Mouse (Mus musculus) neural tube, embryonic 13.5 days (tissue): ENCODE measurements around the gene Elmo1. TPM values are rescaled to one million over a fixed set of nuclear protein-coding genes. Genes with fewer than 3 reads are reported as not detected.

ENCODE experiments used
- ATAC-seq: fragments of 200-750 bp; cut with Nextera tagmentation; 2 replicates; pipeline ENCODE4 v1.8.0; 2017; ENCODE audit warnings: low read depth, mild to moderate bottlenecking, moderate TSS enrichment, moderate library complexity
- H3K27ac ChIP-seq: fragments of 300-500 bp; sonication (generic); replicated peaks from 2 replicates; pipeline ENCODE4 v1.5.1; 2015; ENCODE audit warnings: moderate library complexity, mild to moderate bottlenecking, inconsistent platforms
- H3K27me3 ChIP-seq: fragments of 300-500 bp; sonication (generic); 2 replicates; pipeline ENCODE4 v1.6.1; 2015; ENCODE audit warnings: mild to moderate bottlenecking, inconsistent platforms
- H3K36me3 ChIP-seq: fragments of 300-500 bp; sonication (generic); 2 replicates; pipeline ENCODE4 v1.6.1; 2015; ENCODE audit warnings: mild to moderate bottlenecking, inconsistent platforms
- H3K4me1 ChIP-seq: fragments of 300-500 bp; sonication (generic); replicated peaks from 2 replicates; pipeline ENCODE4 v1.6.1; 2015; ENCODE audit warnings: inconsistent platforms
- H3K4me2 ChIP-seq: fragments of 300-500 bp; sonication (generic); 2 replicates; pipeline ENCODE4 v1.6.1; 2015; ENCODE audit warnings: inconsistent platforms, mild to moderate bottlenecking, moderate library complexity
- H3K4me3 ChIP-seq: fragments of 300-500 bp; sonication (generic); 2 replicates; pipeline ENCODE4 v1.5.1; 2015; ENCODE audit warnings: mild to moderate bottlenecking, inconsistent platforms
- H3K9ac ChIP-seq: fragments of 300-500 bp; sonication (generic); 2 replicates; pipeline ENCODE4 v1.6.1; 2015; ENCODE audit warnings: moderate library complexity, mild to moderate bottlenecking, inconsistent platforms
- H3K9me3 ChIP-seq: fragments of 300-500 bp; sonication (generic); 2 replicates; pipeline ENCODE4 v1.6.1; 2016; ENCODE audit warnings: inconsistent platforms
- WGBS: fragments of 180-500 bp; shearing (Covaris S2); methylation state at CpG from one replicate; pipeline ENCODE4 v1.1.7; 2015; 5-methylcytosine and 5-hydroxymethylcytosine counted together
- polyA plus RNA-seq: library from polyadenylated mRNA; unstranded; fragments of >200 nt; fragmentation: Nextera tagmentation; extraction: Ambion mirVana; gene quantifications from 2 replicates; pipeline ENCODE4 v1.2.1, GENCODE M21; 2015

The Elmo1 gene
- polyA plus RNA-seq, 1 experiment from 2014 or later = 48.4 TPM

DNA sequence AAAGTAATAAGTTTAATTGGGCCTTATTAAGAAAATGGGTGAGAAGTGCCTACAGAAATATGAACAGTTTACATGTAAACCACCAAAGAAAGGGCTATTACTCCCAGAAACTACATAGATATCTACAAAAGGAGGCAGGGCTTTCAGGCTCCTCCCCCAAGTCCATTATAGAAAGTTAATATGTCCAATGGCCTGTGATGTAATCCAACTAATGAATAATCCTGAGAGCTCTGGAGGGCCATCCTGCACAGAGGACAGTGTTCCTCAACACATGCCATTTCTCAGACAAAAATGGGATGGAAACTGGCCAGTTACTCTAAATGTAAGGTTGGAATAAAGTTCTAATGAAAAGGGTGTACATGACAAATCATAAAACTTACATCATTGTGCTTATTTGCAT is 373.8 kb downstream of the Elmo1 start:
- Histone ChIP-seq H3K4me1 (no peaks in the 10 kb centered on the region), H3K27ac (no peak overlapping the region), H3K36me3 (no peaks in the 10 kb centered on the region), H3K9ac (no peak overlapping the region), H3K4me3 (no peak overlapping the region), H3K27me3 (no peaks in the 10 kb centered on the region), H3K9me3 (no peaks in the 10 kb centered on the region), H3K4me2 (no peak overlapping the region)
- no peak for ATAC-seq

- Histone ChIP-seq H3K27me3 (no peaks in the 10 kb centered on the region), H3K9ac (no peak overlapping the region), H3K4me1 (peaks cover 11% of the 10 kb centered on the region), H3K4me3 (no peak overlapping the region), H3K4me2 (no peak overlapping the region), H3K9me3 (no peaks in the 10 kb centered on the region), H3K36me3 (no peaks in the 10 kb centered on the region), H3K27ac (no peak overlapping the region)
- 91% methylated on average over 1 of the region's 1 CpGs for WGBS
- no peak for ATAC-seq
Observed at GRCm38 (mm10) chr13:20467381-20467780, 377.0 kb downstream of the Elmo1 start.

DNA sequence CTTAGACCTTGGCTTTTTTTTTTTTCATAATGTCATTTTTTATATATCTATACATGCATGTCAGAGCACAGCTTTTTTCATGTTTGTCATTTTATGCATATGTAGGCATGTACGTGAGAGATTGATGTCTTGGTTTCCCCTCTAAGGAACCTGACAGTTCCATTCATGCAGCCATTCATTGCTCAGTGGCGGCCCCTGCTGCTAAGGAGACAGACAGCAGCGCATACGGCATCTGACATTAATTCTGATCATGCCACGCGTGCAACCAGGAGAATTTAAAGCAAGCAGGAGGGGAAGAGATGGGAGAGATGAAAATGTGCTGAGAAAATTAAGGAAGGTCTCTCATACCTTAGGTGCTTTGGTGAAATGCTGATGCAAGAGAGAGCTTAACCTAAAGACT is 381.3 kb downstream of the Elmo1 start:
- H3K4me1 ChIP-seq = peaks cover 46% of the 10 kb centered on the region
- H3K4me3 ChIP-seq = peak overlapping the region; percentile 54
- peak overlapping the region; percentile 77 for H3K4me2 ChIP-seq
- H3K27me3 ChIP-seq = no peaks in the 10 kb centered on the region
- H3K9ac ChIP-seq = peak overlapping the region; percentile 72
- H3K36me3 ChIP-seq = no peaks in the 10 kb centered on the region
- peak; percentile 57 for ATAC-seq
- WGBS = 2% methylated on average over 6 of the region's 6 CpGs
- H3K27ac ChIP-seq = peak overlapping the region; percentile 90
- H3K9me3 ChIP-seq = no peaks in the 10 kb centered on the region

- H3K4me3 ChIP-seq = peak overlapping the region; percentile 54
- H3K9me3 ChIP-seq = no peaks in the 10 kb centered on the region
- no peaks in the 10 kb centered on the region for H3K27me3 ChIP-seq
- H3K4me1 ChIP-seq = peaks cover 52% of the 10 kb centered on the region
- no peaks in the 10 kb centered on the region for H3K36me3 ChIP-seq
- peak overlapping the region; percentile 90 for H3K27ac ChIP-seq
- 16% methylated on average over 10 of the region's 10 CpGs for WGBS
- H3K9ac ChIP-seq = peak overlapping the region; percentile 72
- peak; percentile 86 for ATAC-seq
- peak overlapping the region; percentile 77 for H3K4me2 ChIP-seq
Observed at GRCm38 (mm10) chr13:20472301-20472831, 382.0 kb downstream of the Elmo1 start.

- Histone ChIP-seq H3K4me3 (peak overlapping the region; percentile 54), H3K9me3 (no peaks in the 10 kb centered on the region), H3K27ac (peak overlapping the region; percentile 90), H3K9ac (peak overlapping the region; percentile 72), H3K4me2 (peak overlapping the region; percentile 77), H3K36me3 (no peaks in the 10 kb centered on the region), H3K27me3 (no peaks in the 10 kb centered on the region), H3K4me1 (peaks cover 53% of the 10 kb centered on the region)
- ATAC-seq = peak; percentile 86
- WGBS = 45% methylated on average over 15 of the region's 15 CpGs
Observed at GRCm38 (mm10) chr13:20472891-20473539, 382.6 kb downstream of the Elmo1 start.

DNA sequence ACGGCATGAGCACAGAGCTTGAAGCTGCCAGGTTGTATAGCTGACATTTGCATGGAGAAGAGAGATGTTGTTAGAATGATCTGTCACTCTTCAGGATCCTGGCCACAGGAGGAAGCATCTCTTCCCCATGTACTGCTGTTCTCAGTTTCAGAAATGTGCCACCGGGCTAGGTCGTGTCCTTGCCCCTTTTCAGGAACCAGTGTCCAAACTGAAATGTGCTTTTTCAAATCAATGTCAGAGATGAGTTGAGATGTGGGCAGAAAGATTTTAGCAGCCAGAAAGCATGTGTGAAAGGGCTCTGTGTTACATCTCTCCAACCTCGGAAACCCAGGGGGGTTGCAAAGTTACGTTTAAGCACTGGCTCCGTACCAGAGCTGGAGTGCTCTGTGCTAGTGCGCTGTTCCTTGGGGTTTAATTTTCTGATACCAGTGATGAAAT is 383.3 kb downstream of the Elmo1 start:
- 0 out of 2 replicates have a peak, but pooled peaks have one; percentile 4 for ATAC-seq
- peak overlapping the region; percentile 90 for H3K27ac ChIP-seq
- H3K4me3 ChIP-seq = peak overlapping the region; percentile 54
- no peaks in the 10 kb centered on the region for H3K36me3 ChIP-seq
- peaks cover 53% of the 10 kb centered on the region for H3K4me1 ChIP-seq
- H3K9ac ChIP-seq = peak overlapping the region; percentile 72
- no peaks in the 10 kb centered on the region for H3K9me3 ChIP-seq
- H3K27me3 ChIP-seq = no peaks in the 10 kb centered on the region
- H3K4me2 ChIP-seq = peak overlapping the region; percentile 77
- WGBS = 37% methylated on average over 7 of the region's 7 CpGs

- peaks cover 60% of the 10 kb centered on the region for H3K4me1 ChIP-seq
- ATAC-seq = no peak
- H3K4me2 ChIP-seq = peak overlapping the region; percentile 77
- H3K9me3 ChIP-seq = no peaks in the 10 kb centered on the region
- H3K27ac ChIP-seq = peak overlapping the region; percentile 90
- H3K27me3 ChIP-seq = no peaks in the 10 kb centered on the region
- 82% methylated on average over 4 of the region's 4 CpGs for WGBS
- peak overlapping the region; percentile 54 for H3K4me3 ChIP-seq
- no peaks in the 10 kb centered on the region for H3K36me3 ChIP-seq
- peak overlapping the region; percentile 72 for H3K9ac ChIP-seq
Observed at GRCm38 (mm10) chr13:20474600-20474999, 384.2 kb downstream of the Elmo1 start.

DNA sequence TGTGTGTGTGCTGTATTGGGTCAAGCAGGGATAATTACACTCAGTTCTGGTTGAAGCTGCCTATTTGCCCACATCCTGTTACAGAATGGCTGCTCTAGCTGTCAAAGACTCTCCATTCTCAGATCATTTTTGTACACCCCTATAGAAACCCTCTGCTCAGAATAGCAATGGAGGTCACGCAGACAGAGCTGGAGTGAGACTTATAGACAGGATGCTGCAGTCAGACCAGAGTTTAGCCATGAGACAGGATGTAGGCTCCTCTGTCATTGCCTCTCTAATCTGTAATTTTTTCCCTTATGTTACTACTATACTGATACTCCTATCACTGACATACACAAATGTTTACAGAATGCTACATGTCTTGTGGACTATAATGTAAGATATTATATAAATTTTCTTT is 391.4 kb downstream of the Elmo1 start:
- no peaks in the 10 kb centered on the region for H3K27me3 ChIP-seq
- H3K36me3 ChIP-seq = no peaks in the 10 kb centered on the region
- H3K27ac ChIP-seq = no peak overlapping the region
- no peaks in the 10 kb centered on the region for H3K9me3 ChIP-seq
- no peak for ATAC-seq
- H3K9ac ChIP-seq = no peak overlapping the region
- H3K4me2 ChIP-seq = no peak overlapping the region
- peaks cover 23% of the 10 kb centered on the region for H3K4me1 ChIP-seq
- 93% methylated on average over 1 of the region's 1 CpGs for WGBS
- no peak overlapping the region for H3K4me3 ChIP-seq

- Histone ChIP-seq H3K27ac (no peak overlapping the region), H3K36me3 (no peaks in the 10 kb centered on the region), H3K9me3 (no peaks in the 10 kb centered on the region), H3K27me3 (no peaks in the 10 kb centered on the region), H3K9ac (no peak overlapping the region), H3K4me2 (no peak overlapping the region), H3K4me1 (peaks cover 29% of the 10 kb centered on the region), H3K4me3 (no peak overlapping the region)
- WGBS = 65% methylated on average over 3 of the region's 3 CpGs
- no peak for ATAC-seq
Observed at GRCm38 (mm10) chr13:20489110-20489509, 398.7 kb downstream of the Elmo1 start.

DNA sequence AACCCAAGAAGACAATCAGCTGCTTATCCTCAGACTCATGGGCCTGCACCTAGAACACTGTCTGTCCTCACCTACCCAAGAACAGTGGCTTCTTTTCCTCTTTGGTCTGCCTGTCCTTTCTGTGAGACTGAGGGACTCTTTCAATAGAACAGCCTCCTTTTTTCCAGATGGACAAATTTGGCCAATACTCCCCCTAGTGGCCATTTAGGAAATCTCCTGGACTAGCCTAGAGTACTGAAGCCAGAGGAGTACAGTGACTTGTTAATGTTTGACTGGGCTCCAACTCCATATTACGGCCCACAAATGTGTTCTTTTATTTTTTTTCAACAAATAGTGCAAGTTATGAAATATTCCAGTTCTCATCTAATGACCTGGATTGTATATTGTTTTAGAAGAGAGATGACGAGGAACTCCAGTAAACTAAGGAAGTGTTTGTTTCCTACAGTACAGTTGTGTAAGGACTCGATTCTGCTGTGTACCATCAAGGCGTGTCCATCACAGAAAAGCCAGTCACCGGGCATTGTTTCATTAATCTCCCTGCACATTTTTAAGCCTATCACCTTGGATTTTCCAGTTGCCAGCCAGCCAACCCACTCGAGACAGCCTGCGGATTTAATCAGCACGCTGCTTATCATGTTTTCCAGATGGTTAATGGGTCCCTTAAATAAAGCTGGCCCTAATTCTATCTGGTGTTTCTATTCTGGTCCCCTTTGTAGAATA is 399.5 kb downstream of the Elmo1 start:
- H3K9me3 ChIP-seq = no peaks in the 10 kb centered on the region
- no peak overlapping the region for H3K27ac ChIP-seq
- H3K4me2 ChIP-seq = no peak overlapping the region
- H3K4me3 ChIP-seq = no peak overlapping the region
- H3K36me3 ChIP-seq = no peaks in the 10 kb centered on the region
- WGBS = 66% methylated on average over 8 of the region's 8 CpGs
- H3K9ac ChIP-seq = no peak overlapping the region
- no peaks in the 10 kb centered on the region for H3K27me3 ChIP-seq
- ATAC-seq = 0 out of 2 replicates have a peak, but pooled peaks have one; percentile 64
- peaks cover 30% of the 10 kb centered on the region for H3K4me1 ChIP-seq

- Histone ChIP-seq H3K9me3 (no peaks in the 10 kb centered on the region), H3K36me3 (no peaks in the 10 kb centered on the region), H3K4me2 (no peak overlapping the region), H3K27ac (no peak overlapping the region; the same call in 1 of the 2 replicates), H3K9ac (no peak overlapping the region), H3K27me3 (no peaks in the 10 kb centered on the region), H3K4me3 (no peak overlapping the region), H3K4me1 (peaks cover 30% of the 10 kb centered on the region)
- 77% methylated on average over 5 of the region's 5 CpGs for WGBS
- no peak for ATAC-seq
Observed at GRCm38 (mm10) chr13:20490860-20491594, 400.6 kb downstream of the Elmo1 start.

DNA sequence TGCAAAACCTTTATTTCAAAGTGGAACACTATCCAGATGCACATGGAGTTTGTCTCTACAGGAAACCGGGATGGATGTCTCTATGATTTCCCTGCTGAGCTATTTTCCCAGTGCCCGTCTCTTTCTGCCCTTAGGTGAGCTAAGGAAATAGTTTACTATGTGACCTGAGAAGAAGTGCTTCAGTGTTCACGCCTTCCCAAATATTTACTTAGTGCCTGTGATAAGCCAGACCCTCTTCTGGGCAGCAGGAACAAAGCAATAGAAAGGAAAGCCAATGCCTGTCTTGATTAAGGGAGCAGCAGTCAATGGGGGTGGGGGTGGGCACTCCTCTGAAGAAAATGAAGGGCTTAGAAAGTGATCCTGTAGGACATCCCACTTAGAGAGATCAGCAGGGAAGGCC is 401.3 kb downstream of the Elmo1 start:
- no peak overlapping the region for H3K9ac ChIP-seq
- no peak overlapping the region; the same call in 1 of the 2 replicates for H3K27ac ChIP-seq
- no peak overlapping the region for H3K4me2 ChIP-seq
- no peaks in the 10 kb centered on the region for H3K9me3 ChIP-seq
- no peaks in the 10 kb centered on the region for H3K36me3 ChIP-seq
- no peak overlapping the region for H3K4me3 ChIP-seq
- no peak for ATAC-seq
- no peaks in the 10 kb centered on the region for H3K27me3 ChIP-seq
- WGBS = 84% methylated on average over 3 of the region's 3 CpGs
- H3K4me1 ChIP-seq = peaks cover 30% of the 10 kb centered on the region
